Mouse (Mus musculus) hindbrain, postnatal 0 days (tissue): ENCODE data around the gene Reln. TPM values are rescaled to one million over a fixed set of nuclear protein-coding genes. Genes with fewer than 3 reads are reported as not detected.

Experiments used
- ATAC-seq: fragments of 200-750 bp; cut with Nextera tagmentation; 2 replicates; pipeline ENCODE4 v1.8.0; 2017; ENCODE audit warnings: mild to moderate bottlenecking, moderate TSS enrichment, moderate library complexity
- DNase-seq: peaks from one replicate; pipeline ENCODE4 v3.0.0-alpha.2; 2015; ENCODE audit warnings: low spot score
- H3K27ac ChIP-seq: fragments of 300-500 bp; sonication (generic); 2 replicates; pipeline ENCODE4 v1.5.1; 2014; ENCODE audit warnings: mild to moderate bottlenecking
- H3K27me3 ChIP-seq: fragments of 300-500 bp; sonication (generic); 2 replicates; pipeline ENCODE4 v1.6.1; 2014; ENCODE audit warnings: low read length, mixed read lengths; ENCODE audit not compliant: insufficient read depth
- H3K36me3 ChIP-seq: fragments of 300-500 bp; sonication (generic); 2 replicates; pipeline ENCODE4 v1.6.1; 2014; ENCODE audit warnings: low read length, mixed read lengths; ENCODE audit not compliant: insufficient read depth
- H3K4me1 ChIP-seq: fragments of 300-500 bp; sonication (generic); 2 replicates; pipeline ENCODE4 v1.6.1; 2014; ENCODE audit warnings: antibody characterized with exemption, low read length, mixed read lengths; ENCODE audit not compliant: insufficient read depth
- H3K4me2 ChIP-seq: fragments of 300-500 bp; sonication (generic); 2 replicates; pipeline ENCODE4 v1.6.1; 2014; ENCODE audit warnings: low read depth, mild to moderate bottlenecking, low read length, moderate library complexity, mixed read lengths
- H3K4me3 ChIP-seq: fragments of 300-500 bp; sonication (generic); 2 replicates; pipeline ENCODE4 v1.5.1; 2014; ENCODE audit warnings: low read length
- H3K9ac ChIP-seq: fragments of 300-500 bp; sonication (generic); replicated peaks from 2 replicates; pipeline ENCODE4 v1.6.1; 2014; ENCODE audit warnings: mild to moderate bottlenecking, low read length, moderate library complexity, mixed read lengths
- H3K9me3 ChIP-seq: fragments of 300-500 bp; sonication (generic); 2 replicates; pipeline ENCODE4 v1.6.1; 2016; ENCODE audit warnings: low read length, mixed read lengths
- CTCF ChIP-seq: IDR thresholded peaks from 2 replicates; pipeline ENCODE4 v1.5.1; 2016; ENCODE audit warnings: antibody characterized with exemption, control low read depth, low read depth
- WGBS: fragments of 180-500 bp; shearing (Covaris S2); extraction: QIAGEN DNeasy Blood & Tissue Kit; methylation state at CpG from one replicate; pipeline ENCODE4 v1.1.7; 2014; 5-methylcytosine and 5-hydroxymethylcytosine counted together
- polyA plus RNA-seq: library from polyadenylated mRNA; unstranded; fragments of >200 nt; fragmentation: Nextera tagmentation; extraction: Ambion mirVana; gene quantifications from 2 replicates; pipeline ENCODE4 v1.2.1, GENCODE M21; 2015
- total RNA-seq: library from RNA; depleted of rRNA; stranded (reverse); fragments of >200 nt; gene quantifications from 2 replicates; pipeline ENCODE4 v1.2.3, GENCODE M21; 2014

Reln gene
- total and polyA plus RNA-seq, 2 experiments from 2014 or later: 41.9 to 226 TPM

DNA sequence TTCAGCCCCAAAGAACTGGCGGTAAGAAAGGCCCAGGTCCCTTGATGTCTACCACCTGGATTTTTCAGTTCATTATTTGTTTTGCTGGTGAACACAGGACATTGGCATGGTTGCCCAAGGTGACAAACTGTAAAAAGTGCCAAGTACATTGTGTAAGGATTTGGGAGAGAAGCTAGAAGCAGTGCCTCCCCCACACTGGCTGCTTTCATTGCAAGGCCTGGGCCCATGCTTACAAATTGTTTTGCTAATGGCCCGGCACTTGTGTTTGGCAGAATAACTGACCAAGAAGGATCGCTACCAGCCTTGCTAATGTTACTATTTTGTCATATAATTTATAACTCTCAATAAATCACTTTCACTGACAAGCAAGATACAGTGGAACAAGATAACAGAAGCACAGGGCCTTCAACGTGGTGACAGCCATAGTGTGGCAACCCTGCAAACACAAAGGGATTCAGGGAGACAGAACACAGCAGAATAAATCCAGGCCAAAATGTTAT, 425.2 kb downstream of the Reln start:
- no peak overlapping the region for H3K4me3 ChIP-seq
- H3K27ac ChIP-seq: no peak overlapping the region
- no peaks in the 10 kb centered on the region for H3K27me3 ChIP-seq
- WGBS: 78% methylated on average over 4 of the region's 4 CpGs
- ATAC-seq: no peak
- no peak overlapping the region for H3K4me2 ChIP-seq
- 0 out of 2 replicates have a peak, but pooled peaks cover 4% of the 10 kb centered on the region for H3K36me3 ChIP-seq
- TF ChIP-seq CTCF: no peak
- no peak for DNase-seq
- H3K9ac ChIP-seq: no peak overlapping the region
- H3K9me3 ChIP-seq: no peaks in the 10 kb centered on the region
- H3K4me1 ChIP-seq: no peaks in the 10 kb centered on the region

DNA sequence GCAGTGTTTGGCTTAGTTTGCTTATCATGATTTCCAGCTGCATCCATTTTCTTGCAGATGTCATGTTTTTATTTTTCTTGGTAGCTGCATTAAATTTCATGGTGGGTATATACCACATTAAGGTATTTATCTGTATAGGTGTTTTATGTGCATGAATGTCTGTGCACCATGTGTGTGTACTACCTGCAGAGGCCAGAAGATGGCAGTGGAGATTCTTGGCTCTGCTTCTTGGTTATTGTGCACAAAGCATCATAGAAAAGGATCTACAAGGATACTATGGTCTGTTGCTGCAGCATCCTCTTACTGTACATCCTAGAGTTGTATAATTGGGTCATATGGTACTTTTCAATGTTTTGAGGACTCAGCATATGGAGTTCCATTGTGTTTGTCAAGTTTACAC, 428.5 kb downstream of the Reln start:
- H3K4me1 ChIP-seq: no peaks in the 10 kb centered on the region
- 0 out of 2 replicates have a peak, but pooled peaks cover 4% of the 10 kb centered on the region for H3K36me3 ChIP-seq
- no peak for ATAC-seq
- DNase-seq: peak; percentile 9
- H3K4me2 ChIP-seq: no peak overlapping the region
- H3K9ac ChIP-seq: no peak overlapping the region
- peak; percentile 52 for TF ChIP-seq CTCF
- H3K4me3 ChIP-seq: no peak overlapping the region
- H3K27ac ChIP-seq: no peak overlapping the region
- no peaks in the 10 kb centered on the region for H3K9me3 ChIP-seq
- H3K27me3 ChIP-seq: no peaks in the 10 kb centered on the region

- 83% methylated on average over 3 of the region's 3 CpGs for WGBS
- TF ChIP-seq CTCF: no peak
Observed at GRCm38 (mm10) chr5:21914776-21915175, 429.7 kb downstream of the Reln start.

GRCm38 (mm10) chr5:21912835-21913530, 431.5 kb downstream of the Reln start:
- no peak overlapping the region for H3K9ac ChIP-seq
- H3K9me3 ChIP-seq: no peaks in the 10 kb centered on the region
- no peak overlapping the region for H3K4me2 ChIP-seq
- H3K4me1 ChIP-seq: no peaks in the 10 kb centered on the region
- TF ChIP-seq CTCF: no peak
- WGBS: 87% methylated on average over 23 of the region's 23 CpGs
- no peak overlapping the region for H3K4me3 ChIP-seq
- ATAC-seq: no peak
- 0 out of 2 replicates have a peak, but pooled peaks cover 4% of the 10 kb centered on the region for H3K36me3 ChIP-seq
- H3K27me3 ChIP-seq: no peaks in the 10 kb centered on the region
- H3K27ac ChIP-seq: no peak overlapping the region
- DNase-seq: no peak

More at GRCm38 (mm10) chr5:21914776-21915175, 429.7 kb downstream of the Reln start:
- ATAC-seq (no peak), DNase-seq (no peak)
- no peaks in the 10 kb centered on the region for H3K4me1 ChIP-seq
- H3K36me3 ChIP-seq: 0 out of 2 replicates have a peak, but pooled peaks cover 4% of the 10 kb centered on the region
- no peak overlapping the region for H3K4me3 ChIP-seq
- no peak overlapping the region for H3K9ac ChIP-seq
- H3K27me3 ChIP-seq: no peaks in the 10 kb centered on the region
- H3K9me3 ChIP-seq: no peaks in the 10 kb centered on the region
- no peak overlapping the region for H3K4me2 ChIP-seq
- H3K27ac ChIP-seq: no peak overlapping the region

DNA sequence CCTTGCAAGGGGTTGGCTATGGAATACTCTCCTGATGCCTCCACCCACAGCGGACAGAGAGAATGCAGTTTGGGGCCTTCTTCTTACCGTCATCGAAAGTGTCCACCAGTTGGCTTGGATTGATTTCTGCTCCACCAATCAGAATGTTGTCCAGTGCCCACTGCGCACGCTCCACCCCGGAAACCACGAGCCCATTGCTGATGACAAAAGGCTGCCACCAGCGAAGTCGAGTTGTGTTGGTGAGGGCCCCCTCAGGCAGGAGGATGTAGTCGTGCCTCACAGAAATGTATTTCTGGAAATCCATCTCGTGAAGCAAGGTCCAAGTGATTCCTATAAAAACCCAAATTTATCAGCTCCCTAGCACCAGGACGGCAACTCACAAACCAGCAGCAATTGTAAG, 433.8 kb downstream of the Reln start:
- no peak for ATAC-seq
- H3K9ac ChIP-seq: no peak overlapping the region
- H3K4me1 ChIP-seq: no peaks in the 10 kb centered on the region
- no peaks in the 10 kb centered on the region for H3K36me3 ChIP-seq
- H3K27ac ChIP-seq: no peak overlapping the region
- no peak overlapping the region for H3K4me2 ChIP-seq
- 95% methylated on average over 12 of the region's 12 CpGs for WGBS
- DNase-seq: no peak
- TF ChIP-seq CTCF: no peak
- no peaks in the 10 kb centered on the region for H3K27me3 ChIP-seq
- H3K9me3 ChIP-seq: no peaks in the 10 kb centered on the region
- H3K4me3 ChIP-seq: no peak overlapping the region

GRCm38 (mm10) chr5:21909713-21910112, 434.8 kb downstream of the Reln start:
- Histone ChIP-seq H3K27me3 (no peaks in the 10 kb centered on the region), H3K4me1 (no peaks in the 10 kb centered on the region), H3K9ac (no peak overlapping the region), H3K9me3 (no peaks in the 10 kb centered on the region), H3K36me3 (no peaks in the 10 kb centered on the region), H3K4me2 (no peak overlapping the region), H3K4me3 (no peak overlapping the region), H3K27ac (no peak overlapping the region)
- TF ChIP-seq CTCF: no peak
- 89% methylated on average over 3 of the region's 3 CpGs for WGBS
- ATAC-seq (no peak), DNase-seq (no peak)

DNA sequence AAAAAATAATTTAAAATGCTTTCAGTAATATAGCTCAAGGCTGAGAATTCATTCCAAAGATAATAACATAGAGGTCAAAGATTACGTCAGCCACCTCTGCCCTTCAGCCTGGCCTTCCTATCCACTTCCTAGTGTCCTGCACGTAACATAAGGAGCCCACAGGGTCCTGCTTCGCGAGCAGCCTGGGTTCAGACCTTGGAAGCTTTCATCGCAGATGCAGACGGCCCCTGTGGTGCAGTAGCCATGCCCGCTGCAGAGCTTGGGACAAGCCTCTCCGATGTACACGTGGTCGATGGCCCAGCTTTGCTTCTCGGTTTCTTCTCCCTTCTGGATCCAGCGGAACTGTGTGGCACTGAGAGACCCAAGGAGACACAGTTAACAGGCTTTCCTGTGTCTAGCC, 443.1 kb downstream of the Reln start:
- no peak for ATAC-seq
- Histone ChIP-seq H3K36me3 (peaks cover 4% of the 10 kb centered on the region; the same call in 1 of the 2 replicates), H3K9me3 (no peaks in the 10 kb centered on the region), H3K27ac (no peak overlapping the region), H3K9ac (no peak overlapping the region), H3K4me2 (no peak overlapping the region), H3K27me3 (no peaks in the 10 kb centered on the region), H3K4me1 (no peaks in the 10 kb centered on the region), H3K4me3 (no peak overlapping the region)
- DNase-seq: no peak
- no peak for TF ChIP-seq CTCF
- WGBS: 71% methylated on average over 12 of the region's 12 CpGs
